Mouse (Mus musculus): ENCODE results near the gene Basp1. TPM values are rescaled to one million over a fixed set of nuclear protein-coding genes. Genes with fewer than 3 reads are reported as not detected.

The Basp1 gene
- total RNA-seq, 2 experiments from 2014 or later: 576 to 634 TPM

DNA sequence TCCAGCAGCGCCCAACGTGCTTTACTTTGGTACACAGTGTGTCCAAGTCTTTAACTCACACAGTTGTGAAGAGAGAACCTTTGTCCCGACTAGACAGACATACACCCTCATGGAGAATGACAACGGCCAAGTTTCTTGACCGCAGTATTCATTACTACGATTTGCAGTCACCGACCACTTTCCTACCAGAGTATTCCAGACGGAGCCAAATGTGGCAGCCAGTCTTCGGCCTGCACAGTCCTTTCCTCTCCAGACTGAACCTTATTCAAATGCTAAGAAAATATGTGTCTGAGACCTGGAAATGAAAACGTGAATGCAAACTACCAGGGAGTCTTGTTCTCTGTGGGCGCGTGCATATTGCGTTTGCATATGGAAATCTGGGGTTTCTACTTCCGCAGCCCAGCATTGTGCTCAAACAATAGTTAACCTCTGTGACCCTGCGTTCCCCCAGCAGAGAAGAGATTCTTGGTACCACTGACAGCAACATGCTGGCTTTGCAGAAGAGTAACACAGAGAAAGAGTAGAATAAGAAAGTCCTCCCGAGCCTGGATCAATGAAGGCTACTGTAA is 81.6 kb downstream of the Basp1 start:
- TF ChIP-seq CTCF (conservative IDR thresholded peaks at IDR 0.05): no peak
- DNase-seq (ENCODE audit: low spot score in 2 of 2): no peak
- no peak overlapping the region for H3K27ac ChIP-seq
- no peak overlapping the region for H3K4me3 ChIP-seq

DNA sequence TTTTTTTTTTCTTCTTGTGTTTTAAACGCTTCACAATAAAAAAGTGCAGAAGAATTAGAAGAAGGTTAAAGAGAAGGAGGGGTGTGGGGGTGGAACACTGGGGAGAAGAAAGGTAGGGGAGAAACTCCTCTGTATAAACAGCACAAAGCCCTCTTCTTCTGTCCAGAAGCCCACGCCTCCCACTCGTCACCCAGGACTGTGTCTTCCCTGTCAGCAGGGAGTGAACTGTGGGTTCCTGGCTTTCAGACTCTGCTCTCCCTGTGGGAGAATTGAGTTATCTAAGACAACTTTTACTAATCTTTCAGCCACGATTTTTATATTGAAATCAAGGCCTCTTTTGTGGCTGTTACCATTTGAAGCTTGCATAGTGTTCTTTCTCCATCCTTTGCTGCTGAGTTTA is 82.6 kb downstream of the Basp1 start:
- Histone ChIP-seq H3K27ac (no peak overlapping the region), H3K4me3 (no peak overlapping the region)
- TF ChIP-seq CTCF (conservative IDR thresholded peaks at IDR 0.05): no peak
- no peak for DNase-seq (ENCODE audit: low spot score in 2 of 2)

GRCm38 (mm10) chr15:25322601-25323000 is 91.0 kb downstream of the Basp1 start:
- no peak for DNase-seq (ENCODE audit: low spot score in 2 of 2)
- no peak for TF ChIP-seq CTCF (conservative IDR thresholded peaks at IDR 0.05)
- no peak overlapping the region for H3K4me3 ChIP-seq
- H3K27ac ChIP-seq: 0 out of 2 replicates have a peak overlapping the region, but pooled peaks have one; percentile 21

DNA sequence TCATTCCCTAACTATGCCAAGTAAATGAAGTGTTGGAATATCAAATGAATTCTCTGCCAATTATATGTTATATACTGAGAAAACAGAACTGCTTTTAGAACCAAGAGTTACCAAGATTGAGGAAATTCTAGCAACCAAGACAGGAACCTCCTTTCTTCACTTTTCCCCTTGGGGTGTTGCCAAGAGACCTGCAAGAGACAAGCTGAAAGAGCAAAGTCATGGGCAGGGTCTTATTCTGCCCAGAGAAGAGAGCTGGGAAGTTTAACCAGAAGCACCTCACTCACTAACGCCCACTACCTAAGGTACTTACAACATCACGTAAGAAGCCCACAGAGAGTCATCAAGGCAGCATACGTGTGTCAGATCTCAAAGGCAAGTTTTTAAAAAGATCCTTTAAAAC is 91.5 kb downstream of the Basp1 start:
- H3K27ac ChIP-seq: 0 out of 2 replicates have a peak overlapping the region, but pooled peaks have one; percentile 33
- peak in 1 of 2 experiments; percentile 3 for DNase-seq (ENCODE audit: low spot score in 2 of 2)
- no peak for TF ChIP-seq CTCF (conservative IDR thresholded peaks at IDR 0.05)

DNA sequence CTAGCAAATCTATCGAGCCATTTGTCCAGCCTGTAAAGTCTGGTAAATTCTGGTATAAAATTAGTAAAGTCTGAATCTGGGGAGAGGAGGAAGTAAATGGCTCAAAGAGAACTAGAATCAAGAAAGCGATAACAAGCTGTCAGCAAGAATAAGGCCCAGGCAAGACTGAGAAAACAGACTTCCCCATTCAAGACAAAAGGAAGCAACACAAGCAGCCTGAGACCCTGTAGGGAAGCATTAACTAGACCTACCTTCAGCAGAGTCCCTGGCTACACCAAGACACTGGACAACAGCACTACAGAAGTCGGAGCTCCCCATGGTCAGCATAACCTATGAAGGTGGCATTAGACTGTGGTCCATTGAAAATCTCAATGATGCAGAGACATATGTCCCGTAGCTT is 91.9 kb downstream of the Basp1 start:
- TF ChIP-seq CTCF (conservative IDR thresholded peaks at IDR 0.05): no peak
- no peak for DNase-seq (ENCODE audit: low spot score in 2 of 2)

More for the DNA sequence above, 91.5 kb downstream of the Basp1 start:
- H3K4me3 ChIP-seq: no peak overlapping the region

GRCm38 (mm10) chr15:25314471-25314870 is 99.1 kb downstream of the Basp1 start:
- H3K4me3 ChIP-seq: no peak overlapping the region
- no peak overlapping the region for H3K27ac ChIP-seq
- TF ChIP-seq CTCF (conservative IDR thresholded peaks at IDR 0.05): no peak
- no peak for DNase-seq (ENCODE audit: low spot score in 2 of 2)

More for the DNA sequence above, 91.9 kb downstream of the Basp1 start:
- peak overlapping the region; percentile 48; the same call in 1 of the 2 replicates for H3K27ac ChIP-seq
- no peak overlapping the region for H3K4me3 ChIP-seq

Other genes with a start within 250 kb of the Basp1 start
- 10 to 100 TPM; 52.0 to 54.3 TPM for gene Myo10, start 208.8 kb upstream of the Basp1 start, total RNA-seq (2021)